Mouse (Mus musculus) cerebellum, adult (tissue): ENCODE data around the gene Abhd6.

Source experiments
- ATAC-seq: cut with Nextera tagmentation; 2 replicates; pipeline ENCODE4 v1.9.2; 2017; ENCODE audit warnings: mild to moderate bottlenecking, moderate library complexity, mixed read lengths; ENCODE audit not compliant: insufficient number of reproducible peaks, low FRiP score, low TSS enrichment

Gene Abhd6

GRCm38 (mm10) chr14:8102676-8103075 lies 100.0 kb downstream of the Abhd6 start:
- ATAC-seq = no peak
